Mouse (Mus musculus): ENCODE data around the gene Nedd9. TPM values are rescaled to one million over a fixed set of nuclear protein-coding genes. Genes with fewer than 3 reads are reported as not detected.

Nedd9 gene
- total and polyA plus RNA-seq, 3 experiments: 41.3 to 48.7 (median 42.5) TPM

DNA sequence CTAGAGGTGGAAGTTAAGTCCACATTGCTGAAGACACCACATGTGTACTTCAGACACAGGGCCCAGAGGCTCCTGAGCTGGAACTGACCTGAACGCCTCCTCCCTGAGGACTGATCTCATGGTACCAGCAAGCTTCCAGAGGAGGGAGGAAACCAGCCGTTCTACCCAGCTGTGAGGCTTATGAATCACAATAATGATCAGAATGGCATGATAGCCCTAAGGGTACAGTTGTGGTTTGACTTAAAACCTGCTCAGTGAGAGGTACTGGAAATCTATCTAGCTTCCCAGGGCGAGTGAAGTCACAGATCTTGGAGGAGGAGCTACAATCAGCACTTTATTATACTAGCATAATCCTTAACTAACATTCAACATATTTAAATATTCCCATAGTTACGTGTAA lies 201.7 kb downstream of the Nedd9 start:
- Histone ChIP-seq H3K9ac (ENCODE audit: insufficient read depth, low read depth) (no peak overlapping the region), H3K36me3 (replicated peaks in 1 of 2; ENCODE audit: control insufficient read depth in 1 of 2, insufficient read depth in 1 of 2, low read length in 1 of 2) (no peaks in the 10 kb centered on the region), H3K4me3 (replicated peaks in 1 of 3; ENCODE audit: low read depth in 2 of 3, low read length in 2 of 3, poor library complexity in 1 of 3) (no peak overlapping the region), H3K27ac (ENCODE audit: insufficient read depth, low read depth) (no peak overlapping the region), H3K4me1 (ENCODE audit: control insufficient read depth in 1 of 2, insufficient read depth in 2 of 2) (no peaks in the 10 kb centered on the region), H3K79me2 (replicated peaks; ENCODE audit: control insufficient read depth, extremely low read depth, insufficient read depth, poor library complexity, severe bottlenecking) (no peaks in the 10 kb centered on the region), H3K9me3 (replicated peaks; ENCODE audit: low read length) (no peaks in the 10 kb centered on the region), H3K27me3 (replicated peaks) (no peaks in the 10 kb centered on the region), H3K4me2 (ENCODE audit: insufficient read depth, low read depth, poor library complexity, severe bottlenecking) (no peak overlapping the region)
- dilution Hi-C loops (cut with MboI; ENCODE audit: extremely low pct_ligation_motif_present, extremely low pct_unique_long_range_greater_than_20kb, low sequenced_read_pairs): no loop called here
- DNase-seq (ENCODE audit: extremely low read depth): no peak
- TF ChIP-seq MXI1 (IDR thresholded peaks at IDR 0.05; ENCODE audit: low read depth, low read length) (no peak), MEF2A (IDR thresholded peaks at IDR 0.05; ENCODE audit: borderline replicate concordance, low read depth, low read length) (no peak), TCF12 (IDR thresholded peaks at IDR 0.05; ENCODE audit: low read depth, low read length) (no peak), ETS1 (conservative IDR thresholded peaks at IDR 0.05; ENCODE audit: low read depth, low read length) (no peak), ZMIZ1 (IDR thresholded peaks at IDR 0.05; ENCODE audit: low read depth, low read length) (no peak), USF2 (conservative IDR thresholded peaks at IDR 0.05; ENCODE audit: low read depth, low read length) (no peak), ZNF384 (IDR thresholded peaks at IDR 0.05; ENCODE audit: low read depth, low read length) (no peak), UBTF (IDR thresholded peaks at IDR 0.05; ENCODE audit: low read depth, low read length) (no peak), CHD1 (IDR thresholded peaks at IDR 0.05; ENCODE audit: low read depth, low read length) (no peak), JUN (IDR thresholded peaks at IDR 0.05; ENCODE audit: insufficient read depth, low read depth, low read length) (no peak), KAT2A (IDR thresholded peaks at IDR 0.05; ENCODE audit: insufficient replicate concordance, low read length) (no peak), MAX (IDR thresholded peaks at IDR 0.05; ENCODE audit: low read length) (no peak), USF1 (IDR thresholded peaks at IDR 0.05; ENCODE audit: low read depth, low read length) (no peak), ZC3H11A (IDR thresholded peaks at IDR 0.05; ENCODE audit: low read depth, low read length) (no peak), MYC (IDR thresholded peaks at IDR 0.05; ENCODE audit: low read depth, low read length) (no peak), SMC3 (IDR thresholded peaks at IDR 0.05; ENCODE audit: low read depth, low read length) (no peak), NRF1 (IDR thresholded peaks at IDR 0.05; ENCODE audit: low read depth, low read length) (no peak), GABPA (IDR thresholded peaks at IDR 0.05; ENCODE audit: insufficient replicate concordance, low read depth, low read length) (no peak)
- in situ Hi-C loops (cut with MboI; ENCODE audit: low pct_ligation_motif_present, low pct_unique_long_range_greater_than_20kb, low sequenced_read_pairs): no loop called here

DNA sequence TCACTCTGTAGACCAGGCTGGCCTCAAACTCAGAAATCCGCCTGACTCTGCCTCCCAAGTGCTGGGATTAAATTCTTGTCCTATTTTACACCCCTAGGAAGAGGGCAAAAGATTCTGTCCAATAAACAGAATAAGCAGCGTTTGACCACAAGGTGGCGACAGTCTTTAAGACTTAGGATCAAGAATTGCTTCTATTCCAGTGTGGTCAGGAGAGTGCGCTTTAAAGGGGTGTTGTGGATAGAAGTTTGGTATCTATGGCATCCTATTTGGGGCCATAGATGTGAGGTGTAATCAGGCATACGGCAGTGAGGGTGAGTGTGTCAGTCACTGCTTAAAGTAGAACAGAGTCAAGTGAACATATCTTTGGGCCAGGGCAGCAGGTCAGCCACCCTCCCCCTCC lies 203.9 kb downstream of the Nedd9 start:
- dilution Hi-C loops (cut with MboI; ENCODE audit: extremely low pct_ligation_motif_present, extremely low pct_unique_long_range_greater_than_20kb, low sequenced_read_pairs) (no loop called here), in situ Hi-C loops (cut with MboI; ENCODE audit: low pct_ligation_motif_present, low pct_unique_long_range_greater_than_20kb, low sequenced_read_pairs) (loop anchor here (5.0 kb wide), 2 partner anchors 284 to 354 kb away; no protein-coding TSS in a partner anchor)
- no peaks in the 10 kb centered on the region for H3K27me3 ChIP-seq (replicated peaks)
- no peaks in the 10 kb centered on the region for H3K79me2 ChIP-seq (replicated peaks; ENCODE audit: control insufficient read depth, extremely low read depth, insufficient read depth, poor library complexity, severe bottlenecking)
- no peak overlapping the region for H3K4me3 ChIP-seq (replicated peaks in 1 of 3; ENCODE audit: low read depth in 2 of 3, low read length in 2 of 3, poor library complexity in 1 of 3)
- H3K9ac ChIP-seq (ENCODE audit: insufficient read depth, low read depth): no peak overlapping the region
- H3K4me2 ChIP-seq (ENCODE audit: insufficient read depth, low read depth, poor library complexity, severe bottlenecking): no peak overlapping the region
- no peak overlapping the region for H3K27ac ChIP-seq (ENCODE audit: insufficient read depth, low read depth)
- peak; percentile 72 for DNase-seq (ENCODE audit: extremely low read depth)
- no peaks in the 10 kb centered on the region for H3K36me3 ChIP-seq (replicated peaks in 1 of 2; ENCODE audit: control insufficient read depth in 1 of 2, insufficient read depth in 1 of 2, low read length in 1 of 2)
- H3K4me1 ChIP-seq (ENCODE audit: control insufficient read depth in 1 of 2, insufficient read depth in 2 of 2): no peaks in the 10 kb centered on the region
- TF ChIP-seq ZC3H11A (IDR thresholded peaks at IDR 0.05; ENCODE audit: low read depth, low read length) (peak; percentile 89), SMC3 (IDR thresholded peaks at IDR 0.05; ENCODE audit: low read depth, low read length) (peak; percentile 96), CTCF (conservative IDR thresholded peaks at IDR 0.05 in 1 of 2, IDR thresholded peaks at IDR 0.05 in 1 of 2; ENCODE audit: low read depth in 2 of 2, low read length in 2 of 2) (peak; percentile 27 to 95; a peak in 2 of 4 replicates), SIN3A (IDR thresholded peaks at IDR 0.05; ENCODE audit: low read length) (no peak), CHD1 (IDR thresholded peaks at IDR 0.05; ENCODE audit: low read depth, low read length) (no peak), RAD21 (IDR thresholded peaks at IDR 0.05; ENCODE audit: low read depth, low read length) (peak; percentile 88)
- H3K9me3 ChIP-seq (replicated peaks; ENCODE audit: low read length): no peaks in the 10 kb centered on the region
